Mouse (Mus musculus): Measurements from ENCODE around the gene Zswim8. TPM values are rescaled to one million over a fixed set of nuclear protein-coding genes. Genes with fewer than 3 reads are reported as not detected.

The Zswim8 gene
- polyA plus RNA-seq, 1 experiment, result 156 TPM

DNA sequence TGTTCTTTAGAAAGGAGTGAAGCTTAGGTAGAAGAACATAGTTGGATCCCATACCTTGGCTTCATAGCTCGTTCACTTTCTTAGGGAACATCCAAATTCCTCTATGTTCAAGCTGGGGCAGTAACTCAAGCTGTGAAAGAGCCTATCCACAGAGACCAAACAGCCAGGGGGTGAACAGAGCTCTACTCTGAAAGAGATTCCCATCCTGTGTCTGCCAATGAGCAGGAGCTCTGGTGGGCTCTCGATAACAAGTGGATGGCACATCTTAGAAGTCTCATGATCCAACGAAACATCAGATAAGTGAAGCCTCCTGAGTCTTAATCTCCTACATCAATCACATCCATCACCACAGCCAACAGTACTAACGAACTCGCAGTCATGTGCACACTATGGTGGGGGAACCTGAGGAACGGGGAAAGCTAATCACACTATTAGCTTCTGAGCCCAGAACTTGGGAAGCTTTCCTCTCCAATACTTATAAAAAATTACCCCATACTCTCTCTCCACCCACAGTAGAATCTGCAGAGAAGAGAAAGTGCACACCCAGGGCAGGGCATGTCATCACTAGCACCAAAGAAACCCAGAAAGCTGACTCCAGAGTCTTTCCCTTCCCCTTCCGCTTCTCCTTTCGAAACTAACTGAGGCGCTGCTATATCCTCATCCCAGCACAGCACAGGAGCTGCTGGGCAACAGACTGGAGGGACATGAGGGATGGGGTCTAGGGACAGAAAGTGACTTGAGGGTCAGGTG is 23.7 kb downstream of the Zswim8 start:
- TF ChIP-seq CTCF (IDR thresholded peaks at IDR 0.05; ENCODE audit: control insufficient read depth, insufficient read depth, insufficient replicate concordance, low read depth, low read length) (no peak), POLR2A (IDR thresholded peaks at IDR 0.05; ENCODE audit: control insufficient read depth, low read depth, low read length) (no peak)

DNA sequence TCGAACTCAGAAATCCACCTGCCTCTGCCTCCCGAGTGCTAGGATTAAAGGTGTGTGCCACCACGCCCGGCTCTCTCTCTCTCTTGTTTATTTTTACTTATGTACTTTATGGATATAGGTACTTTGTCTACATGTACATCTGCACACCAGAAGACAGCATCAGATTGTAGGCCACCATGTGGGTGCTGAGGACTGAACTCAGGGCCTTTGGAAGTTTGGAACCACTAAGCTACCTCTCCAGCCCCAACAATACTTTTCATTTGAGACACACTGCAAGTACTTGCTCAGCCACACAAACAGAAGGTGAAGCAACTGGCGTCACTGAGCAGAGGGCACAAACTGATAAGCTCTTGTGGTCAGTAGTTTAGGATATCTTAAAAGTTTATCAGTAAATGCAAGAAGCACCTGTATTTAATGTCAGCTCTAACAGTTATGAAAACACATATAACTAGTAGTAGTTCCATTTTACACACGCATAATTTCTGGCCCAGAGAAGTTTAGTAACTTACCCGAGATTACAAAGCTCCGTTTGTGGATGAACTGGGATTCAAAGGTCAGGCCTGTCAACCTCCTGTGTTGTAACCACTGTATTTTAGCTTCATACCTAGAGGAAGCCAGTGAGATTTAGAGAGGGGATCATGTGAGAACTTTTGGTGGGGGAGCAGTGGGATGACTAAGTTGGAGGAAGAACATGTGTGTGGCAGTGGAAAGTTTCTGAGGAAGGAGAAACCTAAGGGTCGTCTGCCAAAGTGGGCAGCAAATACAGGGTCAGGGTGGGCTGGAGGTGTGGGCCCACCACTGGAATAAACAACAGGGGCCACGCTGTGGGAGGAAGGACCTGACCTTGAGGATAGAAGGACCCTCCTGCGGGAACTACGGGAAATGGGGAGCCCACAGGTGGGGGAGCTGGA is 25.9 kb downstream of the Zswim8 start:
- Histone ChIP-seq H3K4me3 (ENCODE audit: control insufficient read depth, low read depth, low read length) (peak overlapping the region; percentile 93), H3K27me3 (ENCODE audit: control insufficient read depth, insufficient read depth, low read length) (no peaks in the 10 kb centered on the region), H3K27ac (ENCODE audit: control insufficient read depth, insufficient read depth, low read depth, low read length) (peak overlapping the region; percentile 77), H3K36me3 (ENCODE audit: control insufficient read depth, insufficient read depth, low read length) (peaks cover 5% of the 10 kb centered on the region), H3K4me1 (ENCODE audit: control insufficient read depth, insufficient read depth, low read length) (peaks cover 16% of the 10 kb centered on the region)
- TF ChIP-seq CTCF (IDR thresholded peaks at IDR 0.05; ENCODE audit: control insufficient read depth, insufficient read depth, insufficient replicate concordance, low read depth, low read length) (no peak), POLR2A (IDR thresholded peaks at IDR 0.05; ENCODE audit: control insufficient read depth, low read depth, low read length) (no peak)

More for the DNA sequence above, 23.7 kb downstream of the Zswim8 start:
- Histone ChIP-seq H3K36me3 (ENCODE audit: control insufficient read depth, insufficient read depth, low read length) (peaks cover 6% of the 10 kb centered on the region), H3K4me1 (ENCODE audit: control insufficient read depth, insufficient read depth, low read length) (peaks cover 13% of the 10 kb centered on the region), H3K27ac (ENCODE audit: control insufficient read depth, insufficient read depth, low read depth, low read length) (no peak overlapping the region), H3K27me3 (ENCODE audit: control insufficient read depth, insufficient read depth, low read length) (no peaks in the 10 kb centered on the region), H3K4me3 (ENCODE audit: control insufficient read depth, low read depth, low read length) (no peak overlapping the region)

DNA sequence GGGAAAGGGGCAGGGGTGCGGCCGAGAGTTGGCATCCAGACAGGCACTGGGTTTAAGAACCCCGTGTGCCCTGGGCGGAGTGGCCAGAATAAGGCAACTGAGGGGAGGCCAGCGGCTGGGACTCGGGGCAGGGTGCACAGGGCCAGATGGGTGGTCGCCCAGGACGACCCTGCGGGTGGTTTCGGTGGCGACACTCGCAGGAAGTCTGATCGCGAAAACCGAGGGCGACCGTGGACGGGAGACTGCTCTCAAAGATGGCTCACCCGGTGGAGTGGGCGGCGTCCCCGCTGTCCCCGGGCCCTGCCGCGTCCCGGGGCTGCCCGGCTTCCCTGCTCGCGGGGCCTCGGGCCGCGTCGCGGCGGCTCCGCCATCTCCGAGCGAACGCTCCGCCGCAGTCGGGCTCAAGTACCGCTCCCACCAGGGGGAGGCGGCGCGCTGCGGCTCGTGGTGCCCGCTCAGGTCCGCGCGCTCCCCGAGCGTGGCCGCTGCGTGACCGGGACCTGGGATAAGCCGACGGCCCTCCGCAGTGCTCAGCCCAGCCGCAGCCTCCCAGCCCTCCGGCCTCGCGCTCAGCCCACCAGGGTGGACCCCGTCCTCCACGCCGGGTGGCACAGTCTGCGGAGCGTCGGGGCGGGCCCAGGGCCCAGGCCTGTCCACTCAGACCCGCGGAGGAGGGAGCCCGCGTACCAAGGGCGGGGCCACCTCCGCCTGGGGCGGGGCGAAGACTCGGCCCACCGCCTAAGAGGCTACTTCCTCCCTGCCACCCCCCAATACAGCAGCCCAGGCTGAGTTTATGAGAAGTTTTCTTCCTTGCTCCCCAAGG is 26.8 kb downstream of the Zswim8 start, which contains the start of gene Ndst2:
TSS of gene Ndst2 (minus strand) at position 611 of the 823 bp plus-strand sequence.
- H3K27me3 ChIP-seq (ENCODE audit: control insufficient read depth, insufficient read depth, low read length), result no peaks in the 10 kb centered on the region
- TF ChIP-seq CTCF (IDR thresholded peaks at IDR 0.05; ENCODE audit: control insufficient read depth, insufficient read depth, insufficient replicate concordance, low read depth, low read length) (no peak), POLR2A (IDR thresholded peaks at IDR 0.05; ENCODE audit: control insufficient read depth, low read depth, low read length) (peak; percentile 43)
- H3K4me1 ChIP-seq (ENCODE audit: control insufficient read depth, insufficient read depth, low read length), result peaks cover 16% of the 10 kb centered on the region
- H3K27ac ChIP-seq (ENCODE audit: control insufficient read depth, insufficient read depth, low read depth, low read length), result peak within 1 kb of the TSS; percentile 77
- H3K4me3 ChIP-seq (ENCODE audit: control insufficient read depth, low read depth, low read length), result peak within 1 kb of the TSS; percentile 93
- peaks cover 2% of the 10 kb centered on the region; the same call in 1 of the 2 replicates for H3K36me3 ChIP-seq (ENCODE audit: control insufficient read depth, insufficient read depth, low read length)

DNA sequence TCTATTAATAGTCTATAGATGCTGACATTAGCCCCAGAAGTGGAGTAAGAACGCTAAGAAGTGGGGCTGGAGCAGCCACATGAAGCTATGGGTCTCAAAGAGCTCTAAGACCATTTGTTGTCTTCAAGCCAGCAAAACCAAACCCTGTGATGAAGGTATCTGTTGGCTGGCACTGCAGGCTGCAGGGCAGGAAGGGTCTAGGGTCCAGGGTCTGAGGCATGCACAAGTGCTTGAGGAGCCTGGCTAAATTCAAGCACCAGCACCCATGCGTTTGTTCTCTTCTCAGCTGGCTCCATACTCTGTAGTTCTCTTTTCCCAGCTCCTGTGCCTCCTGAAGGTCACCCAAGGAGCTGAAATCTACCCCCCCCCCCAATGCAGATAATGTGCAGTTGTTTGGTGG is 27.7 kb downstream of the Zswim8 start:
- peaks cover 1% of the 10 kb centered on the region for H3K36me3 ChIP-seq (ENCODE audit: control insufficient read depth, insufficient read depth, low read length)
- no peak for TF ChIP-seq POLR2A (IDR thresholded peaks at IDR 0.05; ENCODE audit: control insufficient read depth, low read depth, low read length)
- no peak for TF ChIP-seq CTCF (IDR thresholded peaks at IDR 0.05; ENCODE audit: control insufficient read depth, insufficient read depth, insufficient replicate concordance, low read depth, low read length)
- H3K4me1 ChIP-seq (ENCODE audit: control insufficient read depth, insufficient read depth, low read length), result peaks cover 15% of the 10 kb centered on the region
- H3K27ac ChIP-seq (ENCODE audit: control insufficient read depth, insufficient read depth, low read depth, low read length), result peak overlapping the region; percentile 12; the same call in 1 of the 2 replicates
- H3K27me3 ChIP-seq (ENCODE audit: control insufficient read depth, insufficient read depth, low read length), result no peaks in the 10 kb centered on the region
- no peak overlapping the region for H3K4me3 ChIP-seq (ENCODE audit: control insufficient read depth, low read depth, low read length)

DNA sequence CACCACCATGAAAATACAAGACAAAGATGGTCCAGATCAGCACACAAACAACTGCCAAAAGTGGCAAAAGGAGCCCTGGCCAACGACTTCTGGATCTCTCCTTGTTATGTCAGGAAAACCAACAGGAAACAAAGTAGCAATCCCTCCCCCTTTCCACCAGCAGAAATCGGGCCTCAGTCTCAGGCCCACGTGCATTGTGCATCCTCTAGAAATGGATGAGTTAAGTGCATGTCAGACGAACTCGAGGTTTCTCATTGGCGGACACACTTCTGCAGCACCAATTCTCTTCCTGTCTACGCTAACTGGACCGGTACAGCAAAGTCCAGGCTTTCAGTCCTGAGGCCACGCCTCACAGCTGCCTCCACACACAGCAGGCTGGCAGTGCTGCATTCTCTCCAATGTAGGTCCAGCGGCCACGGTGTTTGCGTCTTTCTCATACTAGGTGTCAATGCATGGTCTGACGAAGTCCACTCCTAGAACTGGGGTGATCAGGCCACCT is 28.6 kb downstream of the Zswim8 start:
- H3K27me3 ChIP-seq (ENCODE audit: control insufficient read depth, insufficient read depth, low read length), result no peaks in the 10 kb centered on the region
- no peak overlapping the region for H3K4me3 ChIP-seq (ENCODE audit: control insufficient read depth, low read depth, low read length)
- H3K27ac ChIP-seq (ENCODE audit: control insufficient read depth, insufficient read depth, low read depth, low read length), result 0 out of 2 replicates have a peak overlapping the region, but pooled peaks have one; percentile 18
- peaks cover 14% of the 10 kb centered on the region for H3K4me1 ChIP-seq (ENCODE audit: control insufficient read depth, insufficient read depth, low read length)
- TF ChIP-seq POLR2A (IDR thresholded peaks at IDR 0.05; ENCODE audit: control insufficient read depth, low read depth, low read length), result 0 out of 2 replicates have a peak, but pooled peaks have one; percentile 12
- no peak for TF ChIP-seq CTCF (IDR thresholded peaks at IDR 0.05; ENCODE audit: control insufficient read depth, insufficient read depth, insufficient replicate concordance, low read depth, low read length)
- H3K36me3 ChIP-seq (ENCODE audit: control insufficient read depth, insufficient read depth, low read length), result no peaks in the 10 kb centered on the region; the same call in none of the 2 replicates

DNA sequence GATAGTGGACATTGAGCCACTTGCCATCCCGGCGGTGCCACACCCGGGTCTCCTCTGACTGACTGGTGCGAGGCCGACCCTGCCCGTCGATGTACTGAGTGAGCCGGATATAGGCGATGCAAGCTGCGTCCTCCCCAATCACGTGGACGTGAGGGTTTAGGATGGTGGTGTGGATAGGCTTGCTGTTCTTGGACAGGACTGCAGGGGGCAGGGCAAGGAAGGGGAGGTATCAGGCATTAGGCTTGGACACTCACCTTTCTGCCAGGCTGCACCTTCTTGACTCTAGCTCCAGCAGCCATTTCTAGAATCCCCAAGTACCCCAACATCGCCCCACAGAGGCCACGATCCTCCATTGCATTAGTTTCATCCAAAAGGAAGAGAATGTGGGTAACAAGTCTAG is 30.0 kb downstream of the Zswim8 start:
- Histone ChIP-seq H3K4me1 (ENCODE audit: control insufficient read depth, insufficient read depth, low read length) (peaks cover 14% of the 10 kb centered on the region), H3K4me3 (ENCODE audit: control insufficient read depth, low read depth, low read length) (no peak overlapping the region), H3K36me3 (ENCODE audit: control insufficient read depth, insufficient read depth, low read length) (no peaks in the 10 kb centered on the region; the same call in 1 of the 2 replicates), H3K27ac (ENCODE audit: control insufficient read depth, insufficient read depth, low read depth, low read length) (no peak overlapping the region), H3K27me3 (ENCODE audit: control insufficient read depth, insufficient read depth, low read length) (no peaks in the 10 kb centered on the region)
- TF ChIP-seq CTCF (IDR thresholded peaks at IDR 0.05; ENCODE audit: control insufficient read depth, insufficient read depth, insufficient replicate concordance, low read depth, low read length), result peak; percentile 63; the same call in 1 of the 2 replicates
- no peak for TF ChIP-seq POLR2A (IDR thresholded peaks at IDR 0.05; ENCODE audit: control insufficient read depth, low read depth, low read length)
